ENCODE assay signal across 12 mouse cellular contexts in the genomic region with DNA sequence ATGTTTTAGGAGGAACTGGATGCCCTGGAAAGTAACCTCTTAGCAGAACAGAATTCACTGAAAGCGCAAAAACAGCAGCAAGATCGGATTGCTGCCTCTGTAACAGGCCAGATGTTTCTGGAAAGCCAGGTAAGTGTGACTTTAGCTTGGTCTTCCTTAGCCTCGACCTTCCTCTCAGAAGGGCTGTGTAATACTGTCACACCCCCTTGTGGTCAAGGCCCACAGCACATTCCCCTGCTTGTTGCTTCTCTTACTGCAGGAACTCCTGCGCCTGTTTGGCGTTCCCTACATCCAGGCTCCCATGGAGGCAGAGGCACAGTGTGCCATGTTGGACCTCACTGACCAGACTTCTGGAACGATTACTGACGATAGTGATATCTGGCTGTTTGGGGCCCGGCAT. TPM values are rescaled to one million over a fixed set of nuclear protein-coding genes. Genes with fewer than 3 reads are reported as not detected.
DNase-seq lines count a peak whose midpoint lies in the region; TF ChIP-seq lines count a peak whose summit lies in the region.
"Had no signal": no experiment of that assay in that cellular context is flagged by ENCODE, and none has a peak within 500 bp of the region (broad histone marks: within the 10 kb centered on the region; RNA-seq: fewer than 3 reads in every experiment).

No protein-coding gene starts in this region.

- no peak overlapping the region for H3K4me3 ChIP-seq in lung, adult 2 months (replicated peaks; ENCODE audit: extremely low read depth, low read depth, low read length)
- no peak overlapping the region for H3K4me3 ChIP-seq in embryonic fibroblast, embryonic 13.5 days (ENCODE audit: insufficient read depth, low read length)
- H3K4me3 ChIP-seq: forebrain, embryonic 13.5 days; hindbrain, embryonic 12.5 days had no signal

- WGBS in lung, adult 2 months: 82% methylated on average over 8 of the region's 8 CpGs

- peak; percentile 37 for DNase-seq in heart, adult 11 months
- no peak for DNase-seq in heart, postnatal 4 days
- DNase-seq in lung, adult 2 months: no peak
- DNase-seq in lung, postnatal 36 days: no peak
- peak; percentile 73 for DNase-seq in ES-CJ7 (ENCODE audit: low read depth, low spot score)
- no peak for DNase-seq in spleen, adult 12 weeks (ENCODE audit: low spot score)
- no peak for DNase-seq in layer of hippocampus, postnatal 36 days
- DNase-seq: retina, postnatal 1 day had no signal

- no peak for TF ChIP-seq POLR2A in lung, adult 2 months (IDR thresholded peaks at IDR 0.05; ENCODE audit: borderline replicate concordance, extremely low read depth, low read depth, low read length)
- no peak for TF ChIP-seq POLR2A in embryonic fibroblast, embryonic 13.5 days (IDR thresholded peaks at IDR 0.05; ENCODE audit: low read depth, low read length)

- no peaks in the 10 kb centered on the region for H3K4me1 ChIP-seq in lung, adult 2 months (ENCODE audit: control insufficient read depth, insufficient read depth, low read length)
- no peaks in the 10 kb centered on the region for H3K4me1 ChIP-seq in embryonic fibroblast, embryonic 13.5 days (ENCODE audit: control insufficient read depth, insufficient read depth, low read length)
- H3K4me1 ChIP-seq: forebrain, embryonic 13.5 days; hindbrain, embryonic 12.5 days had no signal

- peak; percentile 36; the same call in 1 of the 2 replicates for TF ChIP-seq CTCF in lung, adult 2 months (IDR thresholded peaks at IDR 0.05; ENCODE audit: insufficient read depth, low read length)
- peak; percentile 24; the same call in 1 of the 2 replicates for TF ChIP-seq CTCF in embryonic fibroblast, embryonic 13.5 days (IDR thresholded peaks at IDR 0.05; ENCODE audit: borderline replicate concordance, insufficient read depth, low read length)

- no peak overlapping the region for H3K27ac ChIP-seq in embryonic fibroblast, embryonic 13.5 days (ENCODE audit: insufficient read depth, low read length)
- H3K27ac ChIP-seq: forebrain, embryonic 13.5 days; hindbrain, embryonic 12.5 days had no signal

RNA-seq across cellular contexts. Expression of a gene that starts 26.4 kb away (rescaled TPM):
- total RNA-seq in heart, postnatal 4 days (2021): 10 to 100 TPM; 16.9 to 20.1 TPM
- polyA plus RNA-seq in lung, adult 2 months (2012; rRNA removed): 4.7 and 5.5 TPM in 2 replicates
- polyA plus RNA-seq in embryonic fibroblast, embryonic 13.5 days (2011; ENCODE audit: insufficient read length, low read depth, missing spikeins): 47.7 and 52.4 TPM in 2 replicates
- 10 to 100 TPM; 19.8 to 21.5 TPM for total RNA-seq in layer of hippocampus, postnatal 36 days (2021)

RNA-seq across cellular contexts. Expression of a gene that starts 44.9 kb away (rescaled TPM):
- total RNA-seq in heart, postnatal 4 days (2021): not detected
- polyA plus RNA-seq in lung, adult 2 months (2012; rRNA removed): 0.34 TPM in 2 replicates
- polyA plus RNA-seq in embryonic fibroblast, embryonic 13.5 days (2011; ENCODE audit: insufficient read length, low read depth, missing spikeins): not detected in 2 replicates
- total RNA-seq in layer of hippocampus, postnatal 36 days (2021): not detected
- polyA plus RNA-seq: hindbrain, embryonic 12.5 days; limb, embryonic 11.5 days had no signal

RNA-seq across cellular contexts. Expression of a gene that starts 55.1 kb away (rescaled TPM):
- 10 to 100 TPM; 11.3 to 13.8 TPM for total RNA-seq in heart, postnatal 4 days (2021)
- polyA plus RNA-seq in lung, adult 2 months (2012; rRNA removed): 4.6 and 6.2 TPM in 2 replicates
- 24.2 and 33.8 TPM in 2 replicates for polyA plus RNA-seq in embryonic fibroblast, embryonic 13.5 days (2011; ENCODE audit: insufficient read length, low read depth, missing spikeins)
- 10 to 100 TPM; 34.9 to 39.8 TPM for total RNA-seq in layer of hippocampus, postnatal 36 days (2021)

RNA-seq across cellular contexts. Expression of a gene that starts 55.3 kb away (rescaled TPM):
- total RNA-seq in heart, postnatal 4 days (2021): 10 to 100 TPM; 26.7 to 28.9 TPM
- 14.9 and 16.6 TPM in 2 replicates for polyA plus RNA-seq in lung, adult 2 months (2012; rRNA removed)
- polyA plus RNA-seq in embryonic fibroblast, embryonic 13.5 days (2011; ENCODE audit: insufficient read length, low read depth, missing spikeins): 60.7 and 68.9 TPM in 2 replicates
- total RNA-seq in layer of hippocampus, postnatal 36 days (2021): 10 to 100 TPM; 10.1 to 10.8 TPM

Comparison
In these comparisons a context has a peak if more than half of its experiments do, and no peak if none do; other contexts are left out.
1. DNase-seq: peak in heart, adult 11 months (single experiment) and ES-CJ7 (single experiment); none in heart, postnatal 4 days (single experiment), lung, adult 2 months (single experiment), lung, postnatal 36 days (single experiment), spleen, adult 12 weeks (single experiment) and layer of hippocampus, postnatal 36 days (0 of 2).